Mouse (Mus musculus): Measurements from ENCODE around the gene Casq2.

DNA sequence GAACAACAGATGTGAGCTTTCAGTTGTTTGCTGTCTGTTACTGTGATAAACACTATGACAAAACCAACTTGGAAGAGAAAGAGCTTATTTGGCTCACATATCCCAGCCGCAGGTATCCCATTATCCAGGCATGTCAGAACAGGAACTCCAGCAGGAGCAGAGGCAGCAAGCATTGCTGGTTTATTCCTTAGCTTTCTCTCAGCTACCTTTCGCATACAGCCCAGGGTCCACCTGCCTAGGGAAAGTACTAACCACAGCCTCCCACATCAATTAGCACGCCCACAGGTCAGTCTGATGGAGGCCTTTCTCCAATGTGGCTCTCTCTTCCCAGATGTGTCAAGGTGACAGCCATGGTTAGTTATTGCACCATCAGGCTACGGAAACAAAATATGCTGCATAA lies 44.6 kb upstream of the Casq2 start:
- no peak for TF ChIP-seq EP300 (IDR thresholded peaks at IDR 0.05; ENCODE audit: low read depth)
- no peak for TF ChIP-seq CTCF (IDR thresholded peaks at IDR 0.05; ENCODE audit: low read depth)

Measured in liver, postnatal 0 days (tissue).